Mouse (Mus musculus) left cerebral cortex, adult 2 months (tissue): ENCODE measurements at regions not wholly inside any gene's neighbourhood (a gene's known extent, or its start where the extent isn't known, plus 50 kb on each side); places are given as distances from the start of the nearest gene placed in this dataset.
"Not testable (repeated sequence)": the region's sequence is repeated elsewhere in the genome, so short reads cannot be mapped to it uniquely, and the experiment has no call there.

ENCODE experiments used
- DNase-seq, 2 experiments: peaks; one replicate each; pipeline ENCODE4 v3.0.0; 2021 to 2022; ENCODE audit warnings: low spot score in 2 of 2, mixed read lengths in 1 of 2; ENCODE audit errors: extremely low spot score in 1 of 2
- H3K27ac ChIP-seq: fragments of 200-600 bp; 2 replicates; pipeline ENCODE4 v1.8.1; 2022
- H3K4me3 ChIP-seq: fragments of 200-600 bp; 2 replicates; pipeline ENCODE4 v1.8.1; 2022
- CTCF ChIP-seq: fragments of 200-600 bp; IDR thresholded peaks from 2 replicates; pipeline ENCODE4 v1.8.1; 2022; ENCODE audit warnings: antibody characterized with exemption, mild to moderate bottlenecking, moderate library complexity
- intact Hi-C: fragments of 180-260 bp; cut with DNase I; formaldehyde crosslinking; loops from one replicate; pipeline ENCODE4 v1.15.1; 2025

- DNase-seq, result no peak
- intact Hi-C loops, result loop anchor here (10.0 kb wide), 1 partner anchor 460 kb away; no protein-coding TSS in a partner anchor
- Histone ChIP-seq H3K4me3 (no peak overlapping the region), H3K27ac (no peak overlapping the region)
- TF ChIP-seq CTCF, result no peak
Observed at GRCm38 (mm10) chr3:50634457-50635075, 191.2 kb upstream of the Slc7a11 start.

GRCm38 (mm10) chr3:50631286-50631685 is 187.9 kb upstream of the Slc7a11 start:
- intact Hi-C loops, result loop anchor here (10.0 kb wide), 1 partner anchor 464 kb away; no protein-coding TSS in a partner anchor
- no peak for TF ChIP-seq CTCF
- DNase-seq, result no peak
- no peak overlapping the region for H3K4me3 ChIP-seq
- no peak overlapping the region for H3K27ac ChIP-seq

- intact Hi-C loops, result no loop called here
- TF ChIP-seq CTCF, result no peak
- no peak for DNase-seq
- Histone ChIP-seq H3K4me3 (no peak overlapping the region), H3K27ac (no peak overlapping the region)
Observed at GRCm38 (mm10) chr3:50628092-50628696, 184.8 kb upstream of the Slc7a11 start.

- intact Hi-C loops, DNase-seq, H3K27ac ChIP-seq, H3K4me3 ChIP-seq: not testable (repeated sequence)
Observed at GRCm38 (mm10) chr3:50621176-50621575, 177.8 kb upstream of the Slc7a11 start.

GRCm38 (mm10) chr3:50619061-50619460 is 175.6 kb upstream of the Slc7a11 start:
- no peak for DNase-seq
- Histone ChIP-seq H3K4me3 (no peak overlapping the region), H3K27ac (no peak overlapping the region)
- intact Hi-C loops, result no loop called here
- no peak for TF ChIP-seq CTCF

- no peak overlapping the region for H3K27ac ChIP-seq
- intact Hi-C loops, result no loop called here
- H3K4me3 ChIP-seq, result no peak overlapping the region
- TF ChIP-seq CTCF, result no peak
- DNase-seq, result no peak
Observed at GRCm38 (mm10) chr3:50615384-50616285, 172.2 kb upstream of the Slc7a11 start.

GRCm38 (mm10) chr3:50613011-50613410 is 169.6 kb upstream of the Slc7a11 start:
- intact Hi-C loops, result no loop called here
- Histone ChIP-seq H3K4me3 (no peak overlapping the region), H3K27ac (no peak overlapping the region)
- DNase-seq, result no peak
- TF ChIP-seq CTCF, result no peak

- no peak overlapping the region for H3K27ac ChIP-seq
- TF ChIP-seq CTCF, result no peak
- DNase-seq, result no peak
- intact Hi-C loops, result no loop called here
- no peak overlapping the region for H3K4me3 ChIP-seq
Observed at GRCm38 (mm10) chr3:50609341-50610012, 166.1 kb upstream of the Slc7a11 start.

- no peak overlapping the region for H3K4me3 ChIP-seq
- no peak overlapping the region for H3K27ac ChIP-seq
- intact Hi-C loops, result no loop called here
- no peak for DNase-seq
- TF ChIP-seq CTCF, result no peak
Observed at GRCm38 (mm10) chr3:50607736-50608135, 164.3 kb upstream of the Slc7a11 start.

- Histone ChIP-seq H3K4me3 (no peak overlapping the region), H3K27ac (no peak overlapping the region; the same call in 1 of the 2 replicates)
- intact Hi-C loops, result no loop called here
- DNase-seq, result no peak
- no peak for TF ChIP-seq CTCF
Observed at GRCm38 (mm10) chr3:50606986-50607385, 163.6 kb upstream of the Slc7a11 start.

- no peak overlapping the region for H3K4me3 ChIP-seq
- DNase-seq, result no peak
- TF ChIP-seq CTCF, result no peak
- intact Hi-C loops, result no loop called here
- no peak overlapping the region for H3K27ac ChIP-seq
Observed at GRCm38 (mm10) chr3:50605750-50606149, 162.3 kb upstream of the Slc7a11 start.

GRCm38 (mm10) chr3:50603182-50603581 is 159.8 kb upstream of the Slc7a11 start:
- no peak overlapping the region for H3K4me3 ChIP-seq
- no peak for DNase-seq
- H3K27ac ChIP-seq, result no peak overlapping the region
- no peak for TF ChIP-seq CTCF
- intact Hi-C loops, result no loop called here
